Comparison of ENCODE assay signal across 11 mouse cellular contexts in genomic region chr9:70202753-70203152, GRCm38 (mm10). TPM values are rescaled to one million over a fixed set of nuclear protein-coding genes. Genes with fewer than 3 reads are reported as not detected.
DNase-seq lines count a peak whose midpoint lies in the region; ATAC-seq and TF ChIP-seq lines count a peak whose summit lies in the region.
"Had no signal": no experiment of that assay in that cellular context is flagged by ENCODE, and none has a peak within 500 bp of the region (broad histone marks: within the 10 kb centered on the region; RNA-seq: fewer than 3 reads in every experiment).

No protein-coding gene starts in this region.

- no peaks in the 10 kb centered on the region for H3K9me3 ChIP-seq in hindbrain, embryonic 10.5 days
- H3K9me3 ChIP-seq in hindbrain, embryonic 14.5 days (ENCODE audit: control insufficient read depth, low read length), result no peaks in the 10 kb centered on the region
- H3K9me3 ChIP-seq in embryonic facial prominence, embryonic 10.5 days, result no peaks in the 10 kb centered on the region
- H3K9me3 ChIP-seq in stomach, postnatal 0 days (ENCODE audit: control insufficient read depth, low read length), result no peaks in the 10 kb centered on the region
- H3K9me3 ChIP-seq: embryonic facial prominence, embryonic 13.5 days; limb, embryonic 12.5 days; stomach, embryonic 15.5 days had no signal

- H3K9ac ChIP-seq in hindbrain, embryonic 14.5 days, result no peak overlapping the region
- H3K9ac ChIP-seq in stomach, postnatal 0 days (ENCODE audit: low read length), result no peak overlapping the region
- H3K9ac ChIP-seq: embryonic facial prominence, embryonic 13.5 days; limb, embryonic 12.5 days; stomach, embryonic 15.5 days had no signal

- ATAC-seq in hindbrain, embryonic 14.5 days (ENCODE audit: low FRiP score), result no peak
- no peak for ATAC-seq in stomach, postnatal 0 days (ENCODE audit: low FRiP score, low TSS enrichment)

- H3K27me3 ChIP-seq in hindbrain, embryonic 10.5 days (ENCODE audit: insufficient read depth, poor library complexity, severe bottlenecking), result peaks cover 7% of the 10 kb centered on the region
- peaks cover 4% of the 10 kb centered on the region; the same call in 1 of the 2 replicates for H3K27me3 ChIP-seq in hindbrain, embryonic 14.5 days (ENCODE audit: control insufficient read depth, insufficient read depth, low read length)
- H3K27me3 ChIP-seq in embryonic facial prominence, embryonic 10.5 days (replicated peaks; ENCODE audit: low read depth, poor library complexity, severe bottlenecking), result peaks cover 12% of the 10 kb centered on the region
- H3K27me3 ChIP-seq in stomach, postnatal 0 days (ENCODE audit: control insufficient read depth, insufficient read depth, low read length), result no peaks in the 10 kb centered on the region
- H3K27me3 ChIP-seq: embryonic facial prominence, embryonic 13.5 days; limb, embryonic 12.5 days; stomach, embryonic 15.5 days had no signal

- no peak for TF ChIP-seq EP300 in stomach, postnatal 0 days (optimal IDR thresholded peaks at IDR 0.05)

- peak; percentile 49 for DNase-seq in hindbrain, embryonic 10.5 days (ENCODE audit: low spot score)
- DNase-seq in hindbrain, embryonic 14.5 days (ENCODE audit: low spot score), result no peak
- DNase-seq in urinary bladder, postnatal 25 days (ENCODE audit: low spot score), result peak; percentile 37
- DNase-seq in urinary bladder, postnatal 10 days (ENCODE audit: low spot score), result no peak
- DNase-seq in embryonic facial prominence, embryonic 10.5 days (ENCODE audit: low spot score), result peak; percentile 62
- DNase-seq in lung, adult 18-20 months, result peak; percentile 52 to 53
- peak; percentile 68 for DNase-seq in stomach, postnatal 0 days (ENCODE audit: low spot score)
- DNase-seq in layer of hippocampus, postnatal 36 days, result no peak

- TF ChIP-seq CTCF in stomach, postnatal 0 days (IDR thresholded peaks at IDR 0.05; ENCODE audit: low read depth), result peak; percentile 84

- WGBS in hindbrain, embryonic 10.5 days, result 63% methylated on average over 5 of the region's 5 CpGs
- 70% methylated on average over 5 of the region's 5 CpGs for WGBS in hindbrain, embryonic 14.5 days
- WGBS in embryonic facial prominence, embryonic 10.5 days, result 67% methylated on average over 5 of the region's 5 CpGs
- 60% methylated on average over 5 of the region's 5 CpGs for WGBS in stomach, postnatal 0 days

- H3K4me3 ChIP-seq in hindbrain, embryonic 10.5 days, result no peak overlapping the region
- no peak overlapping the region for H3K4me3 ChIP-seq in hindbrain, embryonic 14.5 days (replicated peaks; ENCODE audit: low read length)
- no peak overlapping the region for H3K4me3 ChIP-seq in embryonic facial prominence, embryonic 10.5 days
- H3K4me3 ChIP-seq in stomach, postnatal 0 days (ENCODE audit: low read depth, low read length), result no peak overlapping the region
- H3K4me3 ChIP-seq: embryonic facial prominence, embryonic 13.5 days; limb, embryonic 12.5 days; stomach, embryonic 15.5 days had no signal

- no peak overlapping the region for H3K4me2 ChIP-seq in hindbrain, embryonic 14.5 days (replicated peaks)
- H3K4me2 ChIP-seq in stomach, postnatal 0 days (replicated peaks; ENCODE audit: low read depth), result no peak overlapping the region
- H3K4me2 ChIP-seq: embryonic facial prominence, embryonic 13.5 days; limb, embryonic 12.5 days; stomach, embryonic 15.5 days had no signal

- no peak overlapping the region for H3K27ac ChIP-seq in hindbrain, embryonic 10.5 days
- no peak overlapping the region for H3K27ac ChIP-seq in hindbrain, embryonic 14.5 days
- no peak overlapping the region for H3K27ac ChIP-seq in embryonic facial prominence, embryonic 10.5 days (replicated peaks)
- H3K27ac ChIP-seq in stomach, postnatal 0 days (replicated peaks), result no peak overlapping the region
- H3K27ac ChIP-seq: embryonic facial prominence, embryonic 13.5 days; limb, embryonic 12.5 days; stomach, embryonic 15.5 days had no signal

- no peaks in the 10 kb centered on the region for H3K36me3 ChIP-seq in hindbrain, embryonic 10.5 days
- no peaks in the 10 kb centered on the region for H3K36me3 ChIP-seq in hindbrain, embryonic 14.5 days (replicated peaks; ENCODE audit: control insufficient read depth, insufficient read depth)
- no peaks in the 10 kb centered on the region for H3K36me3 ChIP-seq in embryonic facial prominence, embryonic 10.5 days (replicated peaks)
- no peaks in the 10 kb centered on the region for H3K36me3 ChIP-seq in stomach, postnatal 0 days (ENCODE audit: control insufficient read depth, insufficient read depth, low read length)
- H3K36me3 ChIP-seq: embryonic facial prominence, embryonic 13.5 days; limb, embryonic 12.5 days; stomach, embryonic 15.5 days had no signal

- H3K4me1 ChIP-seq in hindbrain, embryonic 10.5 days (replicated peaks), result peaks cover 14% of the 10 kb centered on the region
- 0 out of 2 replicates have a peak, but pooled peaks cover under 1% of the 10 kb centered on the region for H3K4me1 ChIP-seq in hindbrain, embryonic 14.5 days (replicated peaks; ENCODE audit: control insufficient read depth, insufficient read depth, low read length)
- H3K4me1 ChIP-seq in embryonic facial prominence, embryonic 10.5 days, result peaks cover 10% of the 10 kb centered on the region; the same call in 1 of the 2 replicates
- H3K4me1 ChIP-seq in stomach, postnatal 0 days (replicated peaks; ENCODE audit: control insufficient read depth, insufficient read depth), result no peaks in the 10 kb centered on the region
- H3K4me1 ChIP-seq: stomach, embryonic 15.5 days had no signal

RNA-seq across cellular contexts. Expression of gene Myo1e, which starts 4.4 kb away (rescaled TPM):
- polyA plus RNA-seq in hindbrain, embryonic 10.5 days (2016; fragmentation: Nextera tagmentation; extraction: Ambion mirVana), result 12.6 and 15.2 TPM in 2 replicates
- 7.8 and 7.9 TPM in 2 replicates for polyA plus RNA-seq in hindbrain, embryonic 14.5 days (2014; fragmentation: Nextera tagmentation; extraction: Ambion mirVana)
- polyA plus RNA-seq in embryonic facial prominence, embryonic 10.5 days (2016; fragmentation: Nextera tagmentation; extraction: Ambion mirVana), result 16.9 and 17.6 TPM in 2 replicates
- 15.3 and 15.7 TPM in 2 replicates for polyA plus RNA-seq in stomach, postnatal 0 days (2015; fragmentation: Nextera tagmentation; extraction: Ambion mirVana)
- 1 to 10 TPM; 8.0 to 8.1 TPM for total RNA-seq in layer of hippocampus, postnatal 36 days (2021)

Comparison
In these comparisons a context has a peak if more than half of its experiments do, and no peak if none do; other contexts are left out.
1. DNase-seq: peak in hindbrain, embryonic 10.5 days (single experiment), urinary bladder, postnatal 25 days (single experiment), embryonic facial prominence, embryonic 10.5 days (single experiment), lung, adult 18-20 months (2 of 2) and stomach, postnatal 0 days (single experiment); none in hindbrain, embryonic 14.5 days (single experiment), urinary bladder, postnatal 10 days (single experiment) and layer of hippocampus, postnatal 36 days (0 of 2).